Mouse (Mus musculus) kidney, postnatal 4 days (tissue): ENCODE results near the gene Pinlyp.

Experiments used
- DNase-seq, 2 experiments: peaks; one replicate each; pipeline ENCODE4 v3.0.0; 2021; ENCODE audit warnings: mixed read lengths in 2 of 2

The Pinlyp gene

GRCm38 (mm10) chr7:24561450-24561849 lies 15.5 kb upstream of the Pinlyp start:
- DNase-seq: no peak

DNA sequence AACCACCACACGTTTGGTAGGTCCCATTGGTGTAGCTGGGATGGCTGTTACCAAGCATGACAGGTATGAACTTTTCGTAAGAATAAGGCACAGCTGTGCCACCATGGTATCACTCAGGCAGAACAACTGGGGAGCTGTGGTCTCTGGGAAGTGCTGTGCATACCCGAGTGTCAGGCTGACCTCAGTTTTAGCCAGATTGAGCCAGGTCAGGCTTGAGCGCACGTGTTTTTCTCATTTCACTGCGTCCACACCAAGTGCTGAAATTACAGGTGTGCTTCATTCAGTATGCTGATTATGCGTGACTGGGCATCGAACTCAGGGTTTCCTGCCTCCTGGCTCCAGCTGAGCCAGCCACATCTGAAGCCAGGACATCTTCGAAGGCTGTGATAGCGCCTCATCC lies 9.9 kb upstream of the Pinlyp start:
- peak in 1 of 2 experiments; percentile 37 for DNase-seq

DNA sequence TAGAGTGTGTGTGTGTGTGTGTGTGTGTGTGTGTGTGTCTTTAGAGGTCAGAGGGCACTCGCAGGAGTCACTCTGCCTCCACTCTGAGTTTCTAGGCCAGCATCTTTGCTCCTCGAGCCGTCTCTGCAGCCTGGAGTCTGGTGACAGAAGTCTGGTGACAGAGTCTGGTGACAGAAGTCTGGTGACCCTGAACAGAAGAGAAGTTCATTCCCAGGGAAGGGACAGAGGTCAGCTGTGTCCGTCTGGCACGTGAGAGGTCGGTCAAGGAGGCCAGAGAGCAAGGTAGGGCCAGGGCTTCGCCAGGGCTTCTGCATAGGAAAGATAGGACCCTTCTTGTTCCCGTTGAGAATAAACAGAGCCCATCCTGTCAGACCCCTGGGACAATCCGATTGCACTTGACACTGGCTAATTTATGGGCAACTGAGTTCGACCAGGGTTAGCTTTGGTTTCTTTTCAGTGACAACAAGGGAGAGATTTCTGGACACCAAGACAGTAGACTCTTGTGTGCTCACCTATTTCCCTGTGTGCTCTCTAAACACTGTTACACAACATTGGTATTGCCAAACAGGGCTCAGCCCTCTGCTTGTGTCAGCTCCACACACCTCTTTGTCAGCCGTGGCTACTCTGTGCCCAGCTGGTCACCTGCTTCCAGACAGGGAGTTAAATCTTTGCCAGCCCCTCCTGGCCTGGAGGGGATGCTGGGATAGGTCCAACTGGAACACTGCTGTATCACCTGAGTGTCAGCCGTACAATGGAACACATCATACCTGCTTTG lies 6.3 kb upstream of the Pinlyp start:
- no peak for DNase-seq

DNA sequence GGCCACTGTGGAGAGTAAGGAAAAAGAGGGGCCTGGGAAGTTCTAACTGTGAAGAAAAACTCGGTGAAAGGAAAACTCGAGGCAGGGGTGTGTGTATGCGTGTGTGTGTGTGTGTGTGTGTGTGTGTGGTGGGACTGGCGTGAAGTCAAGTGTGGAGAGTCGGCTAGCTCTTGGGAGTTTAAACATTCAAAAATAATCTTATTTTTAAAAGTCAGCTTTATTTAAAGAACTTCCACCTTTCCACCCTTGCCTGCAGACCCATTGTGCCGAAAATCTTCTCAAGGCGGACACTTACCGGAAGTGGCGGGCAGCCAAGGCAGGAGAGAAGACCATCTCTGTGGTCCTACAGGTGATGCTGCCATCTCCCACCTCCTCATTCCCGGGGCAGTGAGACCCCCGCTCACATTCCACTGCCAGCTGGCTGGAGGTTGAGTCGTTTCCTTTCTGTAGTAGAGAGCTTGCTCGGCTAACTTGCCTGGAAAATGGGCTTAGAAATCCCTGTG lies 1.7 kb upstream of the Pinlyp start:
- DNase-seq: no peak

GRCm38 (mm10) chr7:24546634-24547389 lies 894 bp upstream of the Pinlyp start:
- peak; percentile 99 to 100 for DNase-seq

GRCm38 (mm10) chr7:24544506-24544905 lies 1.4 kb downstream of the Pinlyp start:
- no peak for DNase-seq

GRCm38 (mm10) chr7:24539686-24540085 lies 6.2 kb downstream of the Pinlyp start:
- DNase-seq: no peak

GRCm38 (mm10) chr7:24538701-24539100 lies 7.2 kb downstream of the Pinlyp start:
- no peak for DNase-seq

DNA sequence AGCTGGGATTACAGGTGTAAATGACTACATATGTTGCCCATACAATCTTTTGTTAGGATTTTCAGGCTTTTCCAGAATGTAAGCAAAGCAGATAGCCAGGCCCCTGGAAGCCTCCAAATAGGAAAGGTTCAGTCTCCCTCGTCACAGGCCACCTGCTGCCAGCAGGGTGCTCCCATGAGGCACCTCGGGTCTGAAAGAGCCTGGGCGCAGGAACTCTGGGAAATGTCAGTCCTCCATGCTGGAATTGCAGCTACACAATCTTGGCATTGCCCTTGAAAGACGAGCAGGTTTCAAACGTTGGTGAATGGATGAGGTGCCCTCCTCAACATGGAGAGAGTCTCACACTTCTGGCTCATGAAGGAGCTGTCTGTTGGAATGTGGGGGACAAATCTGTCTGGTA lies 7.8 kb downstream of the Pinlyp start:
- peak; percentile 51 to 70 for DNase-seq

DNA sequence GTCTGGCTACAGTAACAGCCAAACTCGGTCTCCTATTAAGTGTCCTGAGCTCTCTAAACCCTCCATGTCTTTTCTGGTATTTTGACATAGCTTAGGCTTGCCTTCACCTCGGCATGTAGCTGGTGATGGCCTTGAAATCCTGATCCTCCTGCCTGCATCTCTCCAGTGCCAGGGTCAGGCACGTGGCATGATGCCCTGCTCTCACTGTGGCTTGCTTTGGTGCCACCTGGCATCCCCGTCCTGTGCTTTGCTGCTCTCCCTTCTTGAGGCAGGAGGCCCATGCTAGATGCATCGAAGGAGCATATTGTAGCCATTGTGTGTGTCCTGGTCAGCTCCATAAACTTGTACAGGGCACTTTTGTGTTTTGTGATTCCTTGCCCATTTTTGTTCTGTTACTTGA lies 8.3 kb downstream of the Pinlyp start:
- no peak for DNase-seq

GRCm38 (mm10) chr7:24537081-24537480 lies 8.8 kb downstream of the Pinlyp start:
- peak; percentile 16 to 38 for DNase-seq

DNA sequence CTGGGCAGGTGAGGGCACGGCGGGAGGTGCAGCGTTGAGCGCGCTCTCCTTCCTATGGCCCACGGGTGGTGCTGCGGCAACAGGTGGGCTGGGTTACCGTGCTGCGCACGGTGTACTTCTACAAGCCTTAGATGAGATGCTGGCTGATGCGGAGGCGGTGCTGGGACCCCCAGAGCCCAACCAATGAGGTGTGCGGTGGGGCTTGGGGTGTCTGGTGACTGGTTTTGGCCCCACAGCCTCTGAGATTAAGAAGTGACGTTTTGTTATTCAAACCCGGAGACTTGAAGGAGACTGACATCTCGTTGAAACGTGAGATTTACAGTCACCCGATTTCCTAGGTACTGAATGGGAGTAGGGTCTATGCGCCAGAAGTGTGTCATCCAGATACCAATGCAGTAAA lies 11.6 kb downstream of the Pinlyp start:
- DNase-seq: peak in 1 of 2 experiments; percentile 40

DNA sequence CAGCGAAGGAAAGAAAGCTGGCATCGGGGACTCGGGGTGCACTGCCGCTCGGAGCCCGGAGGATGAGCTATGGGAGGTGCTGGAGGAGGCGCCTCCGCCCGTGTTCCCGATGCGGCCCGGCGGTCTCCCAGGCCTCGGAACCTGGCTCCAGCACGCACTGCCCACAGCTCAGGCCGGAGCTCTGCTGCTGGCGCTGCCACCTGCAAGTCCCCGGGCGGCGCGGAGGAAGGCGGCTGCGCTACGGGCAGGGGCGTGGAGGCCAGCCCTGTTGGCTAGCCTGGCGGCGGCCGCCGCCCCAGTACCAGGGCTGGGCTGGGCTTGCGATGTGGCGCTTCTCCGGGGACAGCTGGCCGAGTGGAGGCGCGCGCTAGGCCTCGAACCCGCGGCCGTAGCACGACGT lies 12.1 kb downstream of the Pinlyp start:
- DNase-seq: peak; percentile 19 to 38

DNA sequence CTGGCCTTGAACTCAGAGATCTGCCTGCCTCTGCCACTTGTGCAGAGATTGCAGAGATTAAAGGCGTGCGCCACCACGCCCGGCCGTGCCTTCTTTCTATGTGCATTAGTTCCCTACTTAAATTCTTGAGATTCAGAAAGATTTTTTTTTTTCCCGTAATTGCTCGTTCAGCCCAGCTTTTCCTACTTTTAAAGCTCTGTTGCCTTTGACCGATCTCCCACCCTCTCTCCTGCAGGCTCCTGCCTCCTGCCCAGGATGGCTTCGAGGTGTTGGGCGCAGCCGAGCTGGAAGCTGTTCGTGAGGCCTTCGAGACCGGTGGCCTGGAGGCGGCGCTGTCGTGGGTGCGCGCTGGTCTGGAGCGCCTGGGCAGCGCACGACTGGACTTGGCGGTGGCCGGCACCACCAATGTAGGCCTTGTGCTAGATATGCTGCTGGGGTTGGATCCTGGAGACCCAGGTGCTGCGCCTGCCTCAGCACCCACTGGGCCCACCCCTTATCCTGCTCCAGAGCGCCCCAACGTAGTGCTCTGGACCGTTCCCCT lies 12.8 kb downstream of the Pinlyp start:
- peak; percentile 12 to 27 for DNase-seq

GRCm38 (mm10) chr7:24531211-24531971 lies 14.5 kb downstream of the Pinlyp start:
- DNase-seq: peak; percentile 85 to 91

DNA sequence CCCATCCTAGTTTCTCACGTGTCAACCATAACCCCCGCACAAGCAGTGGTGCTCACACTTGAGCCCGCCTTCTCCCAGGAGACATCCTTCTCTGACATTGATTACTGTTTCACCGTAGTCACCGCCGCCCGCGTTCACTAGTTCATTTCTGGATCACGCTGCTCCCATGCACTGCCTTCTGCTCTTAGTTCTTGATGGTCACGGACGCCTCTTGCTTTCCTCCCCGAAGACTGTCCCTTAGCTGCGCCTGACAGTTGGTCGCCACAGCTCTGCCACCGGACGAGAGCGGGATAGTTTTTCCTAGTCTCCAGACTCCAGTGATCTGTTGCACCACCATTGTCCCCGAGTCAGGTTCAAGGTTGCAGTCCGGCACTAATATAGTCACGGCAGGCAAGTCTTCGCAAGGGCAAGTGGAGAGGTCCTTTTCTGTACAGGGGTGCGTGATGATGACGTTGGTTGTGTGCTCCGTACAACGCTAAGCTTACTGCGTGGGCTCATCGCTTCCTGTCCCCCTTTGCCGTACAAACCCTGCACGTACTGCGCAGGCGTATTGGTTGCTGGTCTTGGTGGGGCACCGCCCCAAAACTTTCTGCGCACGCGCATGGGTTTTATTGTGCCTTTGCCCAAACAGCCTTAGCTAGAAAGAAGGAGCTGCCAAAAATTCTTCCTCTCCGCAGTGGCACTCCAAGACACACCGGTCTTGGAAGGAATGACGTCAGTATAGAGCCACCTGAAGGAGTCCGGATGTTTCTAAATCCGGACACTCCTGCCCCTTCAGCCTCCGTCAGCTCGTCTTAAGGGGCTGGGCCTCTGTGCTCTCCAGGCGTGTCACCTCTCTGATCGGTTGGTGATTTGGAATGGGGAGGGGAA lies 15.6 kb downstream of the Pinlyp start, which contains the start of gene Irgq:
Irgq (plus strand) TSS at position 628 of the 870 bp plus-strand sequence.
- DNase-seq: peak; percentile 99

GRCm38 (mm10) chr7:24529580-24529979 lies 16.3 kb downstream of the Pinlyp start:
- no peak for DNase-seq

GRCm38 (mm10) chr7:24528861-24529260 lies 17.1 kb downstream of the Pinlyp start:
- no peak for DNase-seq

GRCm38 (mm10) chr7:24525686-24526420 lies 20.1 kb downstream of the Pinlyp start:
- DNase-seq: no peak

DNA sequence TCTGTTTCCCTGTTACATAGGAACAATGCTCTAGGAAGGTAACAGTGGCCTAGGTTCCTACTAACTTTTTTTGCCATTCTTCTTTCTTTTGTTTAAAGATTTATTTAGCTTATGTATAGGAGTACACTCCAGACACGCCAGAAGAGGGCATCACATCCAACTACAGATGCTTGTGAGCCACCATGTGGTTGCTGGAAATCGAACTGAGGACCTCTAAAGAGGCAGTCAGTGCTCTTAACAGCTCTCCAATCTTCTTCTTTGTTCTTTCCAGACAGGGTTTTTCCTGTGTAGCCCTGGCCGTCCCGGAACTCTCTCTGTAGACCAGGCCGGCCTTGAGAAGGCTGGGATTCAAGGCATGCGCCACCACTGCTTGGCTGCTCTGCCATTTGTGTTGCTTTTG lies 20.9 kb downstream of the Pinlyp start:
- no peak for DNase-seq

DNA sequence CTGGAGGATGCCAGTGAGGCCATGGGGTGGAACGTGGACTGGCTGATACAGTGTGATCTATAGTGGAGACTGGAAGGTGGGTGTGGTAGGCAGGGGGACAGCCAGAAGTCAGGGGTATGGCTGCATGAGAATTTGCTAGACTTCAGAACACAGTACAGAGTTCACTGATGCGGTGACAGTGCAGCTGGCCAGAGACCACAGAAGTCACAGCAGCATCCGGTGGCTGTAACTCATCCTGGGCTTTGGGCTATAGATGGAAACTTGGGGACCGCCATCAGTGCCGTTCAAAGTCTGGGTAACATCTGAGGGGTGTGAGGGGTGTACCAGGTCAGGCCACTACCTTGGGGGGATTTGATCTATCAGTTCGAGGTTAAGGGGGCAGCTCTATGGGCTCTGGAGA lies 22.2 kb downstream of the Pinlyp start:
- no peak for DNase-seq
